Mouse (Mus musculus): ENCODE results near the gene Adgrv1. TPM values are rescaled to one million over a fixed set of nuclear protein-coding genes. Genes with fewer than 3 reads are reported as not detected.

Adgrv1 gene
- total and polyA plus RNA-seq, 2 experiments from 2014 or later = 3.9 to 13.2 TPM

GRCm38 (mm10) chr13:81211436-81211835, 421.5 kb downstream of the Adgrv1 start:
- TF ChIP-seq CTCF (IDR thresholded peaks at IDR 0.05) = no peak
- H3K4me3 ChIP-seq (ENCODE audit: low read depth, low read length) = no peak overlapping the region
- WGBS = 50% methylated on average over 1 of the region's 1 CpGs
- H3K9ac ChIP-seq (replicated peaks; ENCODE audit: low read length, poor library complexity, severe bottlenecking) = no peak overlapping the region
- DNase-seq (ENCODE audit: low spot score) (no peak), ATAC-seq (ENCODE audit: low FRiP score) (no peak)
- no peak overlapping the region for H3K4me2 ChIP-seq (ENCODE audit: low read depth, low read length, poor library complexity, severe bottlenecking)
- H3K27ac ChIP-seq (ENCODE audit: low read depth, low read length) = no peak overlapping the region
- no peaks in the 10 kb centered on the region for H3K9me3 ChIP-seq (ENCODE audit: low read length)
- no peaks in the 10 kb centered on the region for H3K4me1 ChIP-seq (ENCODE audit: insufficient read depth, low read length)
- no peaks in the 10 kb centered on the region for H3K27me3 ChIP-seq (ENCODE audit: insufficient read depth, low read length)
- H3K36me3 ChIP-seq (ENCODE audit: insufficient read depth, low read length) = no peaks in the 10 kb centered on the region

DNA sequence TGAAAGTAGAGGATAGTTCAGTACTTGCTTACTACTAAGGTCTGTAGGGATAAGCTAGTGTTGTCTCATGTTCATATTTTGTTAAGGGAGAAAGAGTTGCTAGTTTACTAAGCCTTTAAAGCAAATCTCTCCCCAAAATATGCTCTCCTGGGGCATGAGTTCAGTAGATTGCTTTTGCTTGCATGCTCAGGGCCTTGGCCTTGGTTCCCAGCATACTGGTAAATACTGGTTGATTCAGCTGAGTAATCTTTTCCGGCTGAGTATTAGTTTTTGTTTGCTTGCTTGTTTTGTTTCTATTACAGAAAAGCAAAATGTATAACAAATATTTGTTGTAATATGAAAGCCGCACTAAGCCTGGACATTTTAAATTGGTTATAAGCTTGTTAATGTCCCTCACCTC, 422.4 kb downstream of the Adgrv1 start:
- Histone ChIP-seq H3K27ac (ENCODE audit: low read depth, low read length) (no peak overlapping the region), H3K4me3 (ENCODE audit: low read depth, low read length) (no peak overlapping the region), H3K36me3 (ENCODE audit: insufficient read depth, low read length) (no peaks in the 10 kb centered on the region), H3K9ac (replicated peaks; ENCODE audit: low read length, poor library complexity, severe bottlenecking) (no peak overlapping the region), H3K9me3 (ENCODE audit: low read length) (no peaks in the 10 kb centered on the region), H3K4me2 (ENCODE audit: low read depth, low read length, poor library complexity, severe bottlenecking) (no peak overlapping the region), H3K4me1 (ENCODE audit: insufficient read depth, low read length) (no peaks in the 10 kb centered on the region), H3K27me3 (ENCODE audit: insufficient read depth, low read length) (no peaks in the 10 kb centered on the region)
- no peak for DNase-seq (ENCODE audit: low spot score)
- WGBS = 96% methylated on average over 2 of the region's 2 CpGs
- no peak for TF ChIP-seq CTCF (IDR thresholded peaks at IDR 0.05)
- no peak for ATAC-seq (ENCODE audit: low FRiP score)

GRCm38 (mm10) chr13:81209815-81210214, 423.1 kb downstream of the Adgrv1 start:
- ATAC-seq (ENCODE audit: low FRiP score) = no peak
- TF ChIP-seq CTCF (IDR thresholded peaks at IDR 0.05) = peak; percentile 1; the same call in 1 of the 2 replicates
- Histone ChIP-seq H3K9ac (replicated peaks; ENCODE audit: low read length, poor library complexity, severe bottlenecking) (no peak overlapping the region), H3K27me3 (ENCODE audit: insufficient read depth, low read length) (no peaks in the 10 kb centered on the region), H3K4me2 (ENCODE audit: low read depth, low read length, poor library complexity, severe bottlenecking) (no peak overlapping the region), H3K27ac (ENCODE audit: low read depth, low read length) (no peak overlapping the region), H3K9me3 (ENCODE audit: low read length) (no peaks in the 10 kb centered on the region), H3K4me3 (ENCODE audit: low read depth, low read length) (no peak overlapping the region), H3K36me3 (ENCODE audit: insufficient read depth, low read length) (no peaks in the 10 kb centered on the region), H3K4me1 (ENCODE audit: insufficient read depth, low read length) (no peaks in the 10 kb centered on the region)
- 83% methylated on average over 3 of the region's 3 CpGs for WGBS
- peak; percentile 9 for DNase-seq (ENCODE audit: low spot score)

- Histone ChIP-seq H3K27ac (ENCODE audit: low read depth, low read length) (no peak overlapping the region), H3K4me1 (ENCODE audit: insufficient read depth, low read length) (no peaks in the 10 kb centered on the region), H3K27me3 (ENCODE audit: insufficient read depth, low read length) (no peaks in the 10 kb centered on the region), H3K36me3 (ENCODE audit: insufficient read depth, low read length) (no peaks in the 10 kb centered on the region), H3K9ac (replicated peaks; ENCODE audit: low read length, poor library complexity, severe bottlenecking) (no peak overlapping the region), H3K9me3 (ENCODE audit: low read length) (no peaks in the 10 kb centered on the region), H3K4me2 (ENCODE audit: low read depth, low read length, poor library complexity, severe bottlenecking) (no peak overlapping the region), H3K4me3 (ENCODE audit: low read depth, low read length) (no peak overlapping the region)
- 82% methylated on average over 1 of the region's 1 CpGs for WGBS
- ATAC-seq (ENCODE audit: low FRiP score) = no peak
- no peak for TF ChIP-seq CTCF (IDR thresholded peaks at IDR 0.05)
- no peak for DNase-seq (ENCODE audit: low spot score)
Observed at GRCm38 (mm10) chr13:81208106-81208613, 424.8 kb downstream of the Adgrv1 start.

DNA sequence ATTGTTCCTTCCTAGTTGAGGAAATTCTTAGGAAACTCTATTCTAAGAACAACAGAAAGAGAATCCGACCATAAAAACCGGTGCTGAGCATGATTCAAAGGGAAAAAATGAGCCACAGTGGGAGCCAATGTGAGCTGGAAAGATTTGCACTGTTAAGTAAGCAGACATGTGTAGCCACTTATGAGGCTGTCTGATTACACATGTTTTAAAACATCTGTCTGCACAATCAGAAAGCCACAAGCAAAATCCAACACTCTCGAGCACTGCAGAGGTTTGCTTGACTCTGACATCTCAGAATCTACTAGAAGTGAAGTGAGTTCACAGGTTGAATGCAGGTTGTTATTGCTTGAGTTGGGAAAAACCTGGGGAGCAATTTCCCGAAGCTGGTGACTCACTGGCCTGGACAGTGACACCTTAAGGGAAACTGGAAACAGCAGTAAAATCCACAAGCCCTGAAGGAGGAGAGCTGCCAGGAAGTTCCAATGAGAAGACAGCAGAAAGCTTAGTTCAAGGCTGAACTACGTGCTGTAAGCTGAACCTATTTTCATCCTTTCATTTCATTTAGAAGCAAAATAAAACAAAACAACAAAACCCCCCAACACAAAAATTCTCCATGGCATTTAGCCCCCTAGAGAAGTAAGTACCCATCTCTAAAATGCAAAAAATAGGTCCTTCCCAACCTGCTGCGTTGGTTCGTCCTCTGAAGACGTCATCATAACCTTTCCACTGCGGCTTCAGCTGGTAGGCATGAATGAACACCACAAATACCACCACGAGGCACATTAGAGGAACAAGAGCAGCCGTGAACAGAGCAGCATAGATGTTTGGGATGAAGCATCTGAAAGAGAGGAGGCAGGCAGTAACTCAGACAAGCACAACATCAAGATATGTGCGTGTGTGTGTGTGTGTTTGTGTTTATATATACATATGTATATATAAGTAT, 450.7 kb downstream of the Adgrv1 start:
- Histone ChIP-seq H3K27ac (ENCODE audit: low read depth, low read length) (no peak overlapping the region), H3K9me3 (ENCODE audit: low read length) (no peaks in the 10 kb centered on the region), H3K4me1 (ENCODE audit: insufficient read depth, low read length) (no peaks in the 10 kb centered on the region), H3K36me3 (ENCODE audit: insufficient read depth, low read length) (no peaks in the 10 kb centered on the region), H3K27me3 (ENCODE audit: insufficient read depth, low read length) (no peaks in the 10 kb centered on the region), H3K4me2 (ENCODE audit: low read depth, low read length, poor library complexity, severe bottlenecking) (no peak overlapping the region), H3K4me3 (ENCODE audit: low read depth, low read length) (no peak overlapping the region), H3K9ac (replicated peaks; ENCODE audit: low read length, poor library complexity, severe bottlenecking) (no peak overlapping the region)
- DNase-seq (ENCODE audit: low spot score) (no peak), ATAC-seq (ENCODE audit: low FRiP score) (no peak)
- 84% methylated on average over 12 of the region's 12 CpGs for WGBS
- TF ChIP-seq CTCF (IDR thresholded peaks at IDR 0.05) = no peak

DNA sequence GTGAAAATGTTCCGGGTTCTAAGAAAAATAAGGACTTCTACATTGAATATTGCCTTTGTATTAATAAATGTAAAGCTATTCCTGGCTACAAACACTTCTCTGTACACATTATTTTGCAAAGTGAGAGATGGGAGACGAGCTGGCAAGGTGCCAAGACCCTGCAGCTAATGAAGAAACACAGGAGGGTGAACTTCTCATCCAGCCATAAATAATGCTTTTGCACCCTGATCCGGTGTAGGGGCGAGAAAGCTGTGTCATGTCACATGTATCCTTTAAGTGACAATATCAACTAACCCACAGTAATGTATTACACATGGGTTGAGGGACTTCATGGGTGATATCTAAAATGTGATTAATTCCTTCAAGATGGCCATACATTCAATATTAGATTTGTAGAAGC, 451.5 kb downstream of the Adgrv1 start:
- H3K4me1 ChIP-seq (ENCODE audit: insufficient read depth, low read length) = no peaks in the 10 kb centered on the region
- ATAC-seq (ENCODE audit: low FRiP score) (no peak), DNase-seq (ENCODE audit: low spot score) (peak; percentile 8)
- H3K36me3 ChIP-seq (ENCODE audit: insufficient read depth, low read length) = no peaks in the 10 kb centered on the region
- no peak overlapping the region for H3K4me2 ChIP-seq (ENCODE audit: low read depth, low read length, poor library complexity, severe bottlenecking)
- TF ChIP-seq CTCF (IDR thresholded peaks at IDR 0.05) = no peak
- no peak overlapping the region for H3K9ac ChIP-seq (replicated peaks; ENCODE audit: low read length, poor library complexity, severe bottlenecking)
- 68% methylated on average over 4 of the region's 4 CpGs for WGBS
- no peaks in the 10 kb centered on the region for H3K9me3 ChIP-seq (ENCODE audit: low read length)
- no peaks in the 10 kb centered on the region for H3K27me3 ChIP-seq (ENCODE audit: insufficient read depth, low read length)
- H3K4me3 ChIP-seq (ENCODE audit: low read depth, low read length) = no peak overlapping the region
- H3K27ac ChIP-seq (ENCODE audit: low read depth, low read length) = no peak overlapping the region
